Mouse (Mus musculus) liver, embryonic 16.5 days (tissue): Measurements from ENCODE around the gene Dnajc28. TPM values are rescaled to one million over a fixed set of nuclear protein-coding genes. Genes with fewer than 3 reads are reported as not detected.

Experiments used
- ATAC-seq: fragments of 200-750 bp; cut with Nextera tagmentation; 2 replicates; pipeline ENCODE4 v1.8.0; 2017; ENCODE audit warnings: low read depth, mild to moderate bottlenecking, moderate number of reproducible peaks, moderate library complexity
- H3K27ac ChIP-seq: fragments of 300-500 bp; sonication (generic); 2 replicates; pipeline ENCODE4 v1.5.1; 2014; ENCODE audit warnings: mild to moderate bottlenecking, low read length
- H3K27me3 ChIP-seq: fragments of 300-500 bp; sonication (generic); 2 replicates; pipeline ENCODE4 v1.6.1; 2014; ENCODE audit warnings: low read depth, low read length, mixed read lengths; ENCODE audit not compliant: control insufficient read depth, insufficient read depth
- H3K36me3 ChIP-seq: fragments of 300-500 bp; sonication (generic); 2 replicates; pipeline ENCODE4 v1.6.1; 2014; ENCODE audit warnings: mild to moderate bottlenecking; ENCODE audit not compliant: control insufficient read depth, insufficient read depth
- H3K4me1 ChIP-seq: fragments of 300-500 bp; sonication (generic); 2 replicates; pipeline ENCODE4 v1.6.1; 2014; ENCODE audit warnings: low read depth, low read length, mixed read lengths; ENCODE audit not compliant: control insufficient read depth
- H3K4me2 ChIP-seq: fragments of 300-500 bp; sonication (generic); 2 replicates; pipeline ENCODE4 v1.6.1; 2014; ENCODE audit warnings: low read depth, low read length, mixed read lengths
- H3K4me3 ChIP-seq: fragments of 300-500 bp; sonication (generic); 2 replicates; pipeline ENCODE4 v1.5.1; 2014; ENCODE audit warnings: low read depth, mild to moderate bottlenecking, low read length
- H3K9ac ChIP-seq: fragments of 300-500 bp; sonication (generic); 2 replicates; pipeline ENCODE4 v1.6.1; 2014; ENCODE audit warnings: low read depth, low read length
- H3K9me3 ChIP-seq: fragments of 300-500 bp; sonication (generic); replicated peaks from 2 replicates; pipeline ENCODE4 v1.6.1; 2016; ENCODE audit warnings: low read length; ENCODE audit not compliant: control insufficient read depth
- WGBS: fragments of 180-500 bp; shearing (Covaris S2); extraction: QIAGEN DNeasy Blood & Tissue Kit; methylation state at CpG from one replicate; pipeline ENCODE4 v1.1.7; 2014; ENCODE audit not compliant: insufficient replicate concordance; 5-methylcytosine and 5-hydroxymethylcytosine counted together
- polyA plus RNA-seq: library from polyadenylated mRNA; unstranded; fragments of >200 nt; fragmentation: Nextera tagmentation; extraction: Ambion mirVana; gene quantifications from 2 replicates; pipeline ENCODE4 v1.2.1, GENCODE M21; 2015

The Dnajc28 gene
- polyA plus RNA-seq, 1 experiment from 2014 or later = 2.6 TPM

- H3K36me3 ChIP-seq = peaks cover 33% of the 10 kb centered on the region
- no peaks in the 10 kb centered on the region for H3K9me3 ChIP-seq
- H3K4me2 ChIP-seq = no peak overlapping the region
- no peak overlapping the region for H3K9ac ChIP-seq
- ATAC-seq = no peak
- no peak overlapping the region for H3K4me3 ChIP-seq
- H3K27ac ChIP-seq = no peak overlapping the region
- H3K4me1 ChIP-seq = peaks cover 4% of the 10 kb centered on the region; the same call in 1 of the 2 replicates
- WGBS = 83% methylated on average over 9 of the region's 9 CpGs
- H3K27me3 ChIP-seq = no peaks in the 10 kb centered on the region
These were observed 4.2 kb upstream of the Dnajc28 start for GRCm38 (mm10) chr16:91623074-91623473.

- Histone ChIP-seq H3K4me1 (peaks cover 4% of the 10 kb centered on the region; the same call in 1 of the 2 replicates), H3K4me3 (no peak overlapping the region), H3K9me3 (no peaks in the 10 kb centered on the region), H3K9ac (no peak overlapping the region), H3K36me3 (peaks cover 24% of the 10 kb centered on the region), H3K27me3 (no peaks in the 10 kb centered on the region), H3K4me2 (no peak overlapping the region), H3K27ac (no peak overlapping the region)
- no peak for ATAC-seq
- 86% methylated on average over 11 of the region's 11 CpGs for WGBS
These were observed 2.2 kb upstream of the Dnajc28 start for GRCm38 (mm10) chr16:91620991-91621390.

DNA sequence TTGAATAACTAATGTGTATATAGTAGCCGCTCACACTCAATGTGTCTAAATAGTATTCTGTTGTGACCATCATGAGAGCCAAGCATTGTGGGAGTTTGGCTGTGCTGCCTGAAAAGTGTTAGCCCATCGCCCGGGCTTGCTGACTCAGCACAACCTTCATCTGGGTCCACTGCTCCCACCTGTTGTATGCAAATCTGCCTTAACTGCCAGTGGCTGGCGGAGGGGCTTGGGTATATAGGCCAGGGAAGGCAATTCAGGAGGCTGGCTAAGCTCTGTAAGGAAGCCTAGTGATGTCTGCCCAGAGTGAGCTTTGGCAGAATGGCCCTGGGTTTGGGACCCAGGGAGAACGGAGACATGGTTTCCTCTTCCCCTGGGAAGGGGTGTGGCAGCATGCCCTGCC lies 1.4 kb upstream of the Dnajc28 start:
- WGBS = 76% methylated on average over 5 of the region's 5 CpGs
- Histone ChIP-seq H3K9me3 (no peaks in the 10 kb centered on the region), H3K36me3 (peaks cover 24% of the 10 kb centered on the region), H3K9ac (no peak overlapping the region), H3K4me1 (peaks cover 4% of the 10 kb centered on the region; the same call in 1 of the 2 replicates), H3K27ac (no peak overlapping the region), H3K4me2 (no peak overlapping the region), H3K4me3 (no peak overlapping the region), H3K27me3 (no peaks in the 10 kb centered on the region)
- ATAC-seq = no peak

- 60% methylated on average over 6 of the region's 6 CpGs for WGBS
- peaks cover 4% of the 10 kb centered on the region; the same call in 1 of the 2 replicates for H3K4me1 ChIP-seq
- H3K9me3 ChIP-seq = no peaks in the 10 kb centered on the region
- no peak overlapping the region for H3K4me2 ChIP-seq
- no peaks in the 10 kb centered on the region for H3K27me3 ChIP-seq
- no peak for ATAC-seq
- no peaks in the 10 kb centered on the region for H3K36me3 ChIP-seq
- no peak overlapping the region for H3K4me3 ChIP-seq
- H3K27ac ChIP-seq = no peak overlapping the region
- H3K9ac ChIP-seq = no peak overlapping the region
These were observed 4.3 kb downstream of the Dnajc28 start for GRCm38 (mm10) chr16:91614552-91614951.

- H3K4me2 ChIP-seq = no peak overlapping the region
- no peaks in the 10 kb centered on the region for H3K9me3 ChIP-seq
- no peak for ATAC-seq
- no peaks in the 10 kb centered on the region for H3K36me3 ChIP-seq
- WGBS = 74% methylated on average over 5 of the region's 5 CpGs
- H3K27ac ChIP-seq = no peak overlapping the region
- H3K4me3 ChIP-seq = no peak overlapping the region
- H3K4me1 ChIP-seq = no peaks in the 10 kb centered on the region
- H3K9ac ChIP-seq = no peak overlapping the region
- no peaks in the 10 kb centered on the region for H3K27me3 ChIP-seq
These were observed 6.3 kb downstream of the Dnajc28 start for GRCm38 (mm10) chr16:91612525-91612924.

GRCm38 (mm10) chr16:91611248-91611647 lies 7.6 kb downstream of the Dnajc28 start:
- H3K27ac ChIP-seq = no peak overlapping the region
- H3K9me3 ChIP-seq = no peaks in the 10 kb centered on the region
- no peak overlapping the region for H3K4me2 ChIP-seq
- no peak overlapping the region for H3K9ac ChIP-seq
- no peaks in the 10 kb centered on the region for H3K27me3 ChIP-seq
- H3K4me1 ChIP-seq = no peaks in the 10 kb centered on the region
- ATAC-seq = no peak
- H3K4me3 ChIP-seq = no peak overlapping the region
- 50% methylated on average over 11 of the region's 11 CpGs for WGBS
- no peaks in the 10 kb centered on the region for H3K36me3 ChIP-seq

DNA sequence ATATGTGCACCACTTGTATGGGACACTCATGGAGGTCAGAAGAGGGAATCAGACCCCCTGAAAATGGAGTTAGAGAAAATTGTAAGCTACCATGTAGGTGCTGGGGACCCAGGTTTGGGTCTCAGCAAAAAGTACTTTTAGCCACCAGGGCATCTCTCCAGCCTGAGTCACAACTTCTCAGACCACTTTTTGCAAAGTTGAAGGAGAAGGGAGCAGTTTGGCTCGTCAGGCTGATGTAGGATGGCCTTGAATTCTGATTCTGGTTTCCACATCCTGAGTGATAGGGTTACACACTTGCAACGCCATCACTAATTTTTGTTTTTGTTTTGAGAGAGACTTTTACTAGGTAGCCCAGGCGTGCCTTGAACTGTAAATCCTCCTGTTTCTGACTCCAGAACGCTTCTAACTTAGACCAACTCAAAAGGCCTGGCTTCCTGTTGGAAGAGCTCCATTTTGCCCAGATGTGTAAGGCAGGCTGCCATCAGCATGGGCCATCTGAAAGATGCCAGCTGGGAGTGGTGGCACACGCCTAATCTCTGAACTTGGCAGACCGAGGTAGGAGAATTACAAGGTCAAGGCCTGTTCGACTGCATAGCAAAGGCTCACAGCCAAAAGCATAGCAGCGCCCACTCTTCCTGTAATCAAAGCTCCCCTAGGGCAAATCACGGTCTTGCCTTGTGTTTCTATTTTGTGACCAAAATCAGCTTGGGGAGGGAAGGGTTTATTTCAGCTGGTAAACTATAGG lies 9.2 kb downstream of the Dnajc28 start:
- Histone ChIP-seq H3K27ac (no peak overlapping the region), H3K9me3 (no peaks in the 10 kb centered on the region), H3K9ac (no peak overlapping the region), H3K4me2 (no peak overlapping the region), H3K36me3 (no peaks in the 10 kb centered on the region), H3K4me1 (no peaks in the 10 kb centered on the region), H3K4me3 (no peak overlapping the region), H3K27me3 (no peaks in the 10 kb centered on the region)
- WGBS = 59% methylated on average over 9 of the region's 9 CpGs
- ATAC-seq = no peak

- 44% methylated on average over 8 of the region's 8 CpGs for WGBS
- Histone ChIP-seq H3K4me3 (no peak overlapping the region), H3K4me1 (no peaks in the 10 kb centered on the region), H3K27me3 (no peaks in the 10 kb centered on the region), H3K36me3 (no peaks in the 10 kb centered on the region), H3K9ac (no peak overlapping the region), H3K9me3 (no peaks in the 10 kb centered on the region), H3K4me2 (no peak overlapping the region), H3K27ac (no peak overlapping the region)
- ATAC-seq = no peak
These were observed 11.9 kb downstream of the Dnajc28 start for GRCm38 (mm10) chr16:91606958-91607357.

DNA sequence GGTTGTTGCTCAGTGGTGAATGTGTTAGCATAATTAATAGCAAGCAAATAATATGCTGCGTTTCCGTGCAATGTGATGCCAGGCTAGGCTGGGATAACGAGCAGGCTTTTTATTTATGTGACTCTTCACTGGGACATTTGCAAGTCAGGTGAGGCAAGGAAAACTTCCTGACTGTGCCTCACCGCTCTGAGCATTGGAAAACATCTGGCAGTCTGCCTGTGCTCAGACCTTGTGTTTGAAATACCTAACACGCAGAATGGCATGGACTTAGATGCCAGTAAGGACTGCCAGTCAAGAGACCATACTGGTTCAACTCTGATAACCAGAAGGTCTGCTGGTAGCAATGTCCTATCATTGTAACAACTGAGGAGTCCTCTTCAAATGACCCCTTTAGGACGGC lies 13.7 kb downstream of the Dnajc28 start:
- H3K4me2 ChIP-seq = no peak overlapping the region
- no peak for ATAC-seq
- 0 out of 2 replicates have a peak, but pooled peaks cover 2% of the 10 kb centered on the region for H3K4me1 ChIP-seq
- H3K27ac ChIP-seq = no peak overlapping the region
- no peaks in the 10 kb centered on the region for H3K36me3 ChIP-seq
- H3K9me3 ChIP-seq = no peaks in the 10 kb centered on the region
- no peak overlapping the region for H3K4me3 ChIP-seq
- H3K9ac ChIP-seq = no peak overlapping the region
- whole genome bisulfite sequencing = 69% methylated on average over 6 of the region's 6 CpGs
- H3K27me3 ChIP-seq = no peaks in the 10 kb centered on the region
